Mouse (Mus musculus): ENCODE measurements around the gene Uxt. TPM values are rescaled to one million over a fixed set of nuclear protein-coding genes. Genes with fewer than 3 reads are reported as not detected.

Gene Uxt
- total and polyA plus RNA-seq, 3 experiments = 38.8 to 42.3 (median 40.1) TPM

DNA sequence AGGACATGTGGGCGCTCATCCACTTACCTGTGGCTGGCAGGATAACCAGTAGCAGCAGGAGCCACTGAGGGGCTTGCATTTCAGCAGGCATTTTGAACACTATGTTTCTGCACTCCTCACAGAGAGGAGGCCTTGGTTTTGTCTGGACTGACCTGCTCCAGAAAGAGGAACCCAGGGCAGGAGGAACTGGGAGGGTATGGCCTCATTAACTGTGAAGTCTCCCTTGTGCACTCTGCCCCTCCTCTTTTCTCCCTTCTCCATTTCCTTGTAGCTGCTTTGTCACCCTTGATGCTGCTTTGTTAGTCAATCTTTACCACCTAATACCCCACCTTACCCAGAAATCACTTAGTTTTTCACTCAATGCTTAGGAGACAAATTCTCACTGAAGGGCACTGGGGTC, 30.5 kb downstream of the Uxt start, which contains the start of gene Cfp:
TSS of gene Cfp (minus strand) at position 192 of the 400 bp plus-strand sequence.
- Histone ChIP-seq H3K9me3 (replicated peaks; ENCODE audit: low read length) (no peaks in the 10 kb centered on the region), H3K4me2 (ENCODE audit: insufficient read depth, low read depth, poor library complexity, severe bottlenecking) (peak within 1 kb of the TSS; percentile 44), H3K79me2 (replicated peaks; ENCODE audit: control insufficient read depth, extremely low read depth, insufficient read depth, poor library complexity, severe bottlenecking) (no peaks in the 10 kb centered on the region), H3K9ac (ENCODE audit: insufficient read depth, low read depth) (no peak within 1 kb of the TSS; the same call in 1 of the 2 replicates), H3K4me3 (replicated peaks in 1 of 3; ENCODE audit: low read depth in 2 of 3, low read length in 2 of 3, poor library complexity in 1 of 3) (peak within 1 kb of the TSS in 2 of 3 experiments; percentile 30 to 63), H3K4me1 (ENCODE audit: control insufficient read depth in 1 of 2, insufficient read depth in 2 of 2) (peaks cover 5 to 31% of the 10 kb centered on the region in 2 experiments), H3K27me3 (replicated peaks) (no peaks in the 10 kb centered on the region), H3K36me3 (replicated peaks in 1 of 2; ENCODE audit: control insufficient read depth in 1 of 2, insufficient read depth in 1 of 2, low read length in 1 of 2) (peaks cover 26 to 41% of the 10 kb centered on the region in 2 experiments), H3K27ac (ENCODE audit: insufficient read depth, low read depth) (peak within 1 kb of the TSS; percentile 71)
- dilution Hi-C loops (cut with MboI; ENCODE audit: extremely low pct_ligation_motif_present, extremely low pct_unique_long_range_greater_than_20kb, low sequenced_read_pairs) (no loop called here), in situ Hi-C loops (cut with MboI; ENCODE audit: low pct_ligation_motif_present, low pct_unique_long_range_greater_than_20kb, low sequenced_read_pairs) (loop anchor here (25.0 kb wide), 1 partner anchor 269 kb away; the partner anchor contains the start of gene Uba1)
- DNase-seq (ENCODE audit: extremely low read depth) = peak; percentile 62
- TF ChIP-seq IRF4 (IDR thresholded peaks at IDR 0.05; ENCODE audit: low read depth, low read length) (peak; percentile 56), MEF2A (IDR thresholded peaks at IDR 0.05; ENCODE audit: borderline replicate concordance, low read depth, low read length) (no peak), TCF12 (IDR thresholded peaks at IDR 0.05; ENCODE audit: low read depth, low read length) (no peak), SIN3A (IDR thresholded peaks at IDR 0.05; ENCODE audit: low read length) (no peak), MYC (IDR thresholded peaks at IDR 0.05; ENCODE audit: low read depth, low read length) (no peak), BHLHE40 (IDR thresholded peaks at IDR 0.05; ENCODE audit: low read depth, low read length) (no peak), EP300 (IDR thresholded peaks at IDR 0.05; ENCODE audit: low read length) (peak; percentile 41; the same call in 1 of the 2 replicates), POLR2A (IDR thresholded peaks at IDR 0.05; ENCODE audit: low read depth, low read length) (0 out of 2 replicates have a peak, but pooled peaks have one; percentile 17)

DNA sequence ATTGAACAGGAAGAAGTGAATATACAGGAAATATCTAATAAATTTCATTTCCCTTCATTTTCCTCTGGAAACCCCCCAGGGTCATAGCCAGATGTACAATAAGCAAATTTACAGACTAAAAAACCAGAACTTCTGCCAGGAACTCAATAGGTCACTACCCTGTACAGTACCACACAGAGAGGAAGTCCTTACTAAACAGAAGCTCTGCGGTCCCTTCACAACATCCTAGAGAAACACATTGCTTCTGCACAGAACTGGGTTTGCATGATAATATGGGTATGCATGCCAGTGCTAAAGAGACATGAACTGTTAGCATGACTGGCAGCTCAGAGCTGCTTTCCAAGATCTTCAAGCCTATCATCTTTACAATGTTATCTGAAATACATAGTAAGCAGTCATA, 32.0 kb downstream of the Uxt start:
- Histone ChIP-seq H3K9me3 (replicated peaks; ENCODE audit: low read length) (no peaks in the 10 kb centered on the region), H3K27ac (ENCODE audit: insufficient read depth, low read depth) (no peak overlapping the region), H3K4me3 (replicated peaks in 1 of 3; ENCODE audit: low read depth in 2 of 3, low read length in 2 of 3, poor library complexity in 1 of 3) (no peak overlapping the region), H3K79me2 (replicated peaks; ENCODE audit: control insufficient read depth, extremely low read depth, insufficient read depth, poor library complexity, severe bottlenecking) (no peaks in the 10 kb centered on the region), H3K4me1 (ENCODE audit: control insufficient read depth in 1 of 2, insufficient read depth in 2 of 2) (peaks cover 5 to 31% of the 10 kb centered on the region in 2 experiments), H3K4me2 (ENCODE audit: insufficient read depth, low read depth, poor library complexity, severe bottlenecking) (no peak overlapping the region; the same call in 1 of the 2 replicates), H3K36me3 (replicated peaks in 1 of 2; ENCODE audit: control insufficient read depth in 1 of 2, insufficient read depth in 1 of 2, low read length in 1 of 2) (peaks cover 18 to 40% of the 10 kb centered on the region in 2 experiments), H3K9ac (ENCODE audit: insufficient read depth, low read depth) (no peak overlapping the region), H3K27me3 (replicated peaks) (no peaks in the 10 kb centered on the region)
- in situ Hi-C loops (cut with MboI; ENCODE audit: low pct_ligation_motif_present, low pct_unique_long_range_greater_than_20kb, low sequenced_read_pairs) = loop anchor here (25.0 kb wide), 1 partner anchor 268 kb away; the partner anchor contains the start of gene Uba1
- TF ChIP-seq IRF4 (IDR thresholded peaks at IDR 0.05; ENCODE audit: low read depth, low read length) (no peak), TCF12 (IDR thresholded peaks at IDR 0.05; ENCODE audit: low read depth, low read length) (no peak), ZC3H11A (IDR thresholded peaks at IDR 0.05; ENCODE audit: low read depth, low read length) (no peak), CHD2 (IDR thresholded peaks at IDR 0.05; ENCODE audit: low read length) (no peak), BHLHE40 (IDR thresholded peaks at IDR 0.05; ENCODE audit: low read depth, low read length) (0 out of 2 replicates have a peak, but pooled peaks have one; percentile 9), EP300 (IDR thresholded peaks at IDR 0.05; ENCODE audit: low read length) (no peak)
- no peak for DNase-seq (ENCODE audit: extremely low read depth)
- dilution Hi-C loops (cut with MboI; ENCODE audit: extremely low pct_ligation_motif_present, extremely low pct_unique_long_range_greater_than_20kb, low sequenced_read_pairs) = no loop called here

DNA sequence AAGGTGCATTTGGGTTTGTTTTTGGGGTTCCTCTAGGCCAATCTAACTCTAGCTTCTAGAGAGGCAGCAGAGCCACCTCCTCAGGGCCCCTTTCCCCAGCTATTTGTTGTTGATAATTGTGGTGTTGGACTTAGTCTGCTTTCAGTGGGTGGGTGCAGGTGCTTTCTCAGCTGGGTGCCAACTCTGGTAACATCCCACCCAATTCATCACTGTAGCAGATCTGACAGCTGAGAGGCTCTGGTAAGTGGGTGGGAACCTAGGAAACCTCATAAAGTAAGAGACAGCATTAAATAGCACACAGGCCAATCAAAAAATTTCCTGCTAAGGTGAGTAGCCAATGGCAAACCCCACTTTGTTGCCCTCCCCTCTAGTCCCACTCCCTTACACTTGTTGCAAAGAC, 36.8 kb downstream of the Uxt start:
- Histone ChIP-seq H3K79me2 (replicated peaks; ENCODE audit: control insufficient read depth, extremely low read depth, insufficient read depth, poor library complexity, severe bottlenecking) (no peaks in the 10 kb centered on the region), H3K4me3 (replicated peaks in 1 of 3; ENCODE audit: low read depth in 2 of 3, low read length in 2 of 3, poor library complexity in 1 of 3) (no peak overlapping the region), H3K27ac (ENCODE audit: insufficient read depth, low read depth) (no peak overlapping the region), H3K4me1 (ENCODE audit: control insufficient read depth in 1 of 2, insufficient read depth in 2 of 2) (peaks cover 0 to 8% of the 10 kb centered on the region in 2 experiments; a peak in 2 of 4 replicates), H3K36me3 (replicated peaks in 1 of 2; ENCODE audit: control insufficient read depth in 1 of 2, insufficient read depth in 1 of 2, low read length in 1 of 2) (peaks cover 18 to 33% of the 10 kb centered on the region in 2 experiments), H3K9ac (ENCODE audit: insufficient read depth, low read depth) (no peak overlapping the region), H3K9me3 (replicated peaks; ENCODE audit: low read length) (no peaks in the 10 kb centered on the region), H3K27me3 (replicated peaks) (peaks cover 2% of the 10 kb centered on the region), H3K4me2 (ENCODE audit: insufficient read depth, low read depth, poor library complexity, severe bottlenecking) (no peak overlapping the region)
- in situ Hi-C loops (cut with MboI; ENCODE audit: low pct_ligation_motif_present, low pct_unique_long_range_greater_than_20kb, low sequenced_read_pairs) (loop anchor here (25.0 kb wide), 1 partner anchor 263 kb away; the partner anchor contains the start of gene Uba1), dilution Hi-C loops (cut with MboI; ENCODE audit: extremely low pct_ligation_motif_present, extremely low pct_unique_long_range_greater_than_20kb, low sequenced_read_pairs) (no loop called here)
- DNase-seq (ENCODE audit: extremely low read depth) = no peak
- TF ChIP-seq ZNF384 (IDR thresholded peaks at IDR 0.05; ENCODE audit: low read depth, low read length) (no peak), USF1 (IDR thresholded peaks at IDR 0.05; ENCODE audit: low read depth, low read length) (no peak), CHD2 (IDR thresholded peaks at IDR 0.05; ENCODE audit: low read length) (no peak), USF2 (conservative IDR thresholded peaks at IDR 0.05; ENCODE audit: low read depth, low read length) (no peak), ZKSCAN1 (IDR thresholded peaks at IDR 0.05; ENCODE audit: borderline replicate concordance, low read depth, low read length) (no peak), KAT2A (IDR thresholded peaks at IDR 0.05; ENCODE audit: insufficient replicate concordance, low read length) (no peak), ETS1 (conservative IDR thresholded peaks at IDR 0.05; ENCODE audit: low read depth, low read length) (no peak), CHD1 (IDR thresholded peaks at IDR 0.05; ENCODE audit: low read depth, low read length) (no peak), IRF4 (IDR thresholded peaks at IDR 0.05; ENCODE audit: low read depth, low read length) (no peak), HCFC1 (IDR thresholded peaks at IDR 0.05; ENCODE audit: low read depth, low read length) (no peak), MAZ (IDR thresholded peaks at IDR 0.05; ENCODE audit: low read depth, low read length) (no peak), TCF12 (IDR thresholded peaks at IDR 0.05; ENCODE audit: low read depth, low read length) (no peak), BHLHE40 (IDR thresholded peaks at IDR 0.05; ENCODE audit: low read depth, low read length) (no peak)
